Mouse (Mus musculus): ENCODE results near the gene Kctd18.

Gene Kctd18

GRCm38 (mm10) chr1:57989052-57989600 is 29.6 kb downstream of the Kctd18 start:
- no peak for DNase-seq

DNA sequence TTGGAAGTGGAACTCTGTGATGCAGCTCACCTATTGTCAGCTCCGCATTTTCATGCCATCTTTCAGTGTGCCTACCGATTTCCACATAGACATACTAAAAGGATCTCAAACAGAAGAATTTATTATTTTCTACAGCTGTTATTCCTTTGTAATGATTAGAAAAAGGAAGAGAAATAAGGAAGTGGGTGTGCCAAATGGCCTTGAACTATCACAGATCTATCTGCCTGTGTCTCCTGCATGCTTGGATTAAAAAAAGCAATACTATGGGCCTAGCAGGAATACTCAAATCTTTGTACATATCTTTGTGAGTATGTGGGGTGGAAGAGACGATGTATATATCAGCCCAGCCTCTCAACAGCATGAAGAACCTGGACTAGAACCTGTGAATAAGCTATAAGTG is 41.9 kb downstream of the Kctd18 start:
- DNase-seq: no peak

DNA sequence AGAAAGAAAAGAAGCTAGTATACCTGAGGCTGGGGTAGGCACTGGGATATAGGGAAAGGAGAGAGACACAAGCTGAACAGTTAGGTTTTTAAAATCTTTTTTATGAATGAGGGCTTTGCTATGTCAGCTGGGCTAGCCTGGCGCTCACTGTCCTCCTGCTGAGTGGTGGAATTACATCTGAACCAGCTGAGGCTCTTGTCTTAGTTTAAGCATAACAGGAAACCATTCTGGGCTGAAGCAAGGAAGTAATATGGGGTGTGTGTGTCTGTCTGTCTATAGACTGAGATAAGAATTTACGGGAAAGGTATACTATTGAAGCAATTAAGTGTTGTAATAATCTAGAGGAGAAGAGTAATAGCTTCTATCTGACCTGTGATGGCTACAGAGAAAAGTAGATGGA is 47.2 kb downstream of the Kctd18 start:
- DNase-seq: no peak

GRCm38 (mm10) chr1:57969327-57970271 is 49.2 kb downstream of the Kctd18 start:
- peak; percentile 97 to 99 for DNase-seq

- DNase-seq: no peak
Observed at GRCm38 (mm10) chr1:57955774-57956173, 63.0 kb downstream of the Kctd18 start.

- DNase-seq: no peak
Observed at GRCm38 (mm10) chr1:57954376-57954765, 64.4 kb downstream of the Kctd18 start.

DNA sequence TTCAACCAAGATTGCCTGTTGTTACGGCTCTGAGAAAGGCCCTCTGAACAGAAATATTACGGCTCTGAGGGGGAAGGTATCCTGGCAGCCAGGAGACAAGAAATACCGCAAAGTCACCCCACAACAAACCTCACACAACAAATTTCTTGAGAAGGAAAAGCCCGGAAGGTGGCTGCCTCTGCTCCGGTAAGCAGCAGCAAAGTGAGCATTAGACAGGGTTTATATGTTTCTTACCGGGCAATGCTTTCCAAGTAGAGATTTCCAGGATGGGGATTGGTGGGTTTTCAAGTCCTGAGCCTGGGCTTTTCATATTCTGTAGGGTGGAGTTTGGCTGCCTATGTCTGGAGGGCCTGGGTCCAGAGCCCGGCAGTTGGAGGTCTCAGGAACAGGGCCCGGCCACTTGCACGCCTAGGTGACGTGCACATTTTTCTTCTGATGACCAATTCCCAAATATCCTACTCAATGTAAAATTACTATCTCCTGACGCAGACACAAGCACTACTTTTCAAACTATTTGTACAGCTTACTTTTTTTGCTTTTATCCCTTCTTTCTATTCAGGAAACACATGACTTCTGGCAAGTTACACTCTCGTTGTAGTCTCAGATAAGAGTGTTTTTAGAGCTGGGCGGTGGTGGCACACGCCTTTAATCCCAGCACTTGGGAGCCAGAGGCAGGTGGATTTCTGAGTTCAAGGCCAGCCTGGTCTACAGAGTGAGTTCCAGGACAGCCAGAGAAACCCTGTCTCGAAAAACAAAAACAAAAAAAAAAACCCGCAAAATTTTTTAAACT is 65.0 kb downstream of the Kctd18 start:
- no peak for DNase-seq

DNA sequence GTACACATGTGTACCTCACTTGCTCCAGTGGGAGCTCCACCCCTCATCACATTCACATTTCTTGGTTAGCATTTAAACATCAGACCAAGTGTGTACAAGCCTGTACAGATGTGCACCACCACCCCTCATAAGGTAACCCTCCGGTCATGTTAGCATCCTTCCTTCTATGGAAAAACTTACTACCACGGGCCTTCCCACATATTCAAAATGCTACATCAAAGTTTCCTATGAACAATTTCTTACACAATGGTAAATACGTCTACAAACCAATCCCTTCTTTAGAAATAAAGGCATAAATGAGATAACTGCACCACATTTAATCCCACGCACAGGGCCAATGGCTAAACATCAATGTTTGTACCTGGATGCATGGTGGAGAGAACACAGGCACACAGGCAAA is 66.2 kb downstream of the Kctd18 start:
- no peak for DNase-seq

- no peak for DNase-seq
Observed at GRCm38 (mm10) chr1:57949716-57950115, 69.0 kb downstream of the Kctd18 start.

DNA sequence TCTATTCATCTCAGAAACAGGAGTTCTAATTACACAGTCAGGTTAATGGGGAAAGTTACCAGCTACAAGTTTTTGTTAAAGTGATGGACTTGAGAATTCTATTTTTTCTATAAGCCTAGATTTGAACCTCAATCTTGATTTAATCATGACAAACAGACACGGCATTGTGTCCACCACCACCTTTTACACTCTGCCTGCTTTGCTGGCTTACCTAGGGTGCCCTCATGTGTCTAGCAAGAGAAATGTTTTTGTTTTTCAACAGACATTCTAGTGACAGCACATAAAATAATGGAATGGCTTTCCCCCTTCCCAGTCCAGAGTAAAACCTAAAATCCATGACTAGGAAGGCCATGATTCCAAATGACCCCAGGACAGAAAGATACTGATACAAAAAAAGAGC is 69.6 kb downstream of the Kctd18 start:
- DNase-seq: peak in 1 of 2 experiments; percentile 21

GRCm38 (mm10) chr1:57947552-57948347 is 71.0 kb downstream of the Kctd18 start:
- no peak for DNase-seq

- no peak for DNase-seq
Observed at GRCm38 (mm10) chr1:57942215-57942614, 76.5 kb downstream of the Kctd18 start.

DNA sequence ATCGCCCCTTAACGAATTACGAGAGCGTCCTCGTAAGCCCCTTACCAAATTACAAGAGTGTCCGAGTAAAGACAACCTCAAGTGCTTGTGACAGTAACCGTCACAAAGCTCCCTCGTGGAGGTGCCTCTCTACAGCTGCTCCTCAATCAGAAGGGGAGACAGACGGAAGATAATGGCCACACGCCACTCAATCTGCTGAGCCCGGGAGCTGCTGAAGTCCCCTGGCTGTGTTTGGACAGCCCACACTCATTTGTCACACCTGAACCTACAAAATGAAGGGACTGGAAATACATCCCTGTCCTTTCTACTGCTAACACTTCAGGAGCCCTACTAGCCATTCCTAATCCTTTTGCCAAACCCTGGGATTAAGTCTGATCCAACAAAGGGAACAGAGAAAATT is 77.0 kb downstream of the Kctd18 start:
- no peak for DNase-seq

DNA sequence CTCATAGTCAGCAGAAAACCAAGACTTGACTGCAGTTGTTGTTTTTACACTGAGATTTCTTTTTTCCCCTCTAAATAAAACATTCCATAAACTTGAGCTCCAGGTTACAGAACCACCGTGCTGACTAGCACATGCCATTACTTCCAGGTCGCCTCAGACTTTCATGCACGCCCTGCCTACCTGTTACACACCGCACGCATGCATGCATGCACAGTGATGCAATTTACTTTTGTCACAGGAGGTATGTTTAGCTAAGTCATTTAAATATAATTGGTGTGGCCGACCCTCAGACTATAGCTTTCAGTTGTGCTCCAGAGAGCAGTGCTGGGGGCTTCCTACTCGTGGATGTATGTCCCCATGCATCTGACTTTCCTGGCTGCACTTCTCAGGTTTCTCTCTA is 77.7 kb downstream of the Kctd18 start:
- no peak for DNase-seq

GRCm38 (mm10) chr1:57940691-57941090 is 78.1 kb downstream of the Kctd18 start:
- no peak for DNase-seq

- no peak for DNase-seq
Observed at GRCm38 (mm10) chr1:57934287-57934686, 84.5 kb downstream of the Kctd18 start.

DNA sequence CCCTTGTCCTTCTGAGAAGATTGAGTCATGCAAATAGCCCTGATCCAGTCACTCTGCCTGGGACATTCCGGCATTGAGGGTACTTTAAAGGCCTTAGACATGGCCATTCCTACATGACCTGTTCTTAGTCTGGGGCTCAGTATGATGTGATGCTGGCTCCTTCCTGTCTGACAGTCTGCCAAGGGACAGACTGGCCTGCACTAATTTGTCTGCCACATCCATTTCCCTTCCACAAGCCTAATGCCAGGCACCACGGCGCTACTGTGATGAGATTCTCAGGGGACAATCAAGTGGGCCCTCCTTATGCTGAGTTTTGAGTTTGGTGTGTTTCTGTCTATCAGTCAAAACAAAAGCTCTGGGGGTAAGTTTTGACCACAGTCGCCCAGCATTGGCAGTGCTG is 100.2 kb downstream of the Kctd18 start:
- DNase-seq: peak in 1 of 2 experiments; percentile 26

DNA sequence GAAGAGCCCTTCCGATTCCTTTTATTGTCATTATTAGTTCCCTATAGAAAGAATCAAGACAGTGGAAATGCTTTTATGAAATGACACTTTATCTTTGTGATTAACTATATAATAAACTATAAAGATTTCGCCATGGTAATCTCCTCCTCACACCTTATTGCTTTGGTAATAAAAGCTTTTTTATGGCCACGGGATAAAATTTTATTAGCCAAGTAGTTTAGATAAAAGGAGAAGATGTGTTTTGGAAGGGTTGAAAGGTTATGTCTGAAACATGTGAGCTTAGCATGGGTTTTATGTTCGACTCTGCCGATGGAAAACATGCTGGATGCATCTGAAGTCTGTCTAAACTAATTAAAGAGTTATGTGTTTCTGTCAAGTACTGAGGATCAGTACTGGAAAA is 101.4 kb downstream of the Kctd18 start:
- DNase-seq: no peak

- DNase-seq: no peak
Observed at GRCm38 (mm10) chr1:57911561-57911960, 107.2 kb downstream of the Kctd18 start.

DNA sequence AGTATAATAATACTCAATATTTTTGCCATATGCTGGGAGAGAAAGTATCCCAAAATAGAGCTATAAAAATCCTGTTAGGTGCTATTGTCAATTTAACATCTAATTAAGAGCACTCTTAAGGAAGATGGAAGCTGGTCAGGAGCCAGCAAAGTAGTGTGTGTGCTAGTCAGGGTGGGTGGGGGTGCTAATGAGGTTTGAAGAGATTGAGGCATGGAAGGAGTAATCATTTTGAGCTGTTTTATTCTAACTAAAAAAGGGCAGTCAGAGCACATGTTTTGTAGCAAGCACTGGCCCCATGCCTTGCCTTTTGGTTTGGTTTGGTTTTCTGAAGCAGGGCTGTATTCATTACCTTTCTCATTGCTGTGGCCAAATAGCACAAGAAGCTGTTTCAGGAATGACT is 112.4 kb downstream of the Kctd18 start:
- DNase-seq: no peak

DNA sequence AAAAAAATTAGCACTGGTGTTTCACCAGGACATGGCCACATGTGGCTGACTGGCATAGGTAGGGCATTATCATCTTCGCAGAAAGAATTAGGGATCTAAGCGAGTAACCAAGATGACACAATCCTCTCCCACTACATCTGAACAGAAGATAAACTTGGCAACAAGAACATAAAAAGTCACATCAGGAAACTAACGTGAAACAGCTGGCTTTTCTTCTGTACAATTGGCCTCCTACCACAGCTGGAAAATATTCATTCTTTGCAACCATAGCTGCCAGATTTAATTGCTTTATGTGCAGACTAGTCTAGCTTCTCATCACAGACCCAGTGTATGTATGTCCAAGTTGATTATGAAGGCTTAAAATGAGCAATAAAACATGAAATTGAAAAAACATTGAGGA is 112.8 kb downstream of the Kctd18 start:
- no peak for DNase-seq

Measured in cerebellum, postnatal 25 days (tissue).